Mouse (Mus musculus): ENCODE results near the gene Utrn.

DNA sequence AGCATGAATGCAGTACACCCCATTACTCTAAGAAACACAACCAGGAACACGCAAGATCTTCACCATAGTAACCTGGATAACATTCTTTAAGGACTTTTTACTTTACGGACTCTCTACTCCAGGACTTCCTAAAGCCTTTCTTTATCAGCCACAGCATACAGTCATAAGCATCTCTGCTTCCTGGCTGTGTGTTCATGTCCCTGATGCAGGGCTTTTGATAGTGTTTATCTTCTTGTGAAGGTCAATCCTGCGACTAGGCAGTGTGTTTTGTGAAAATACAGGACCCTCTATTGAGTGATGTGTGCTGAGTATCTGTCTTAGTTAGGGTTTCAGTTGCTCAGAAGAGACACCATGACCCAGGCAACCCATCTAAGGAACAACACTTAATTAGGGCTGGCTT is 351.0 kb downstream of the Utrn start:
- TF ChIP-seq POLR2A (IDR thresholded peaks at IDR 0.05; ENCODE audit: borderline replicate concordance, control insufficient read depth, low read depth, low read length), result no peak
- no peak for TF ChIP-seq CTCF (IDR thresholded peaks at IDR 0.05; ENCODE audit: control insufficient read depth, insufficient read depth, low read length)
